ENCODE assay signal across 16 mouse cellular contexts in the genomic region with DNA sequence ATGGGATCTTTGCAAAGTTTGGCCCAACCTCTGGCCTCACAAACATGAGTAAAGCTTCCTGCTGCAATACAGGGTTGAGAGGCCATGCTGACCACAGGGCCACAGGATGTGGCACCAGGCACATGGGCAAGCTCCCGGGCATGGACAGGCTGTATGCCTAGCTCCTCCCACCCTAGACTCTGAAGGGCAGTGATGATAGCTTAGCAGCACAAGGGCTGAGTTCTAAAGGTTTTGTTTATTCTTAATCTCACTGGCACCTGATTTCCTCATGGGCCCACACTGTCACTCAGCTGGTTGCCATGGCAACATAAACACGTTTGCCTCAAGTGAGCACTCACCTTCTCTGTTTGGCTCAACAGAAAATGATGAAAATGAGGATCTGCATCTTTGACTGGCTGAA. TPM values are rescaled to one million over a fixed set of nuclear protein-coding genes. Genes with fewer than 3 reads are reported as not detected.
DNase-seq lines count a peak whose midpoint lies in the region; ATAC-seq and TF ChIP-seq lines count a peak whose summit lies in the region.
"Had no signal": no experiment of that assay in that cellular context is flagged by ENCODE, and none has a peak within 500 bp of the region (broad histone marks: within the 10 kb centered on the region; RNA-seq: fewer than 3 reads in every experiment).

No protein-coding gene starts in this region.

- H3K4me2 ChIP-seq in stomach, postnatal 0 days (replicated peaks; ENCODE audit: low read depth), result no peak overlapping the region
- H3K4me2 ChIP-seq in kidney, embryonic 15.5 days, result no peak overlapping the region
- H3K4me2 ChIP-seq: hindbrain, embryonic 15.5 days; midbrain, embryonic 11.5 days had no signal

- no peaks in the 10 kb centered on the region for H3K27me3 ChIP-seq in stomach, postnatal 0 days (ENCODE audit: control insufficient read depth, insufficient read depth, low read length)
- H3K27me3 ChIP-seq in kidney, embryonic 15.5 days, result no peaks in the 10 kb centered on the region
- H3K27me3 ChIP-seq: hindbrain, embryonic 15.5 days had no signal

- no peak overlapping the region for H3K4me3 ChIP-seq in stomach, postnatal 0 days (ENCODE audit: low read depth, low read length)
- no peak overlapping the region for H3K4me3 ChIP-seq in kidney, embryonic 15.5 days (replicated peaks)
- H3K4me3 ChIP-seq: hindbrain, embryonic 15.5 days had no signal

- no peaks in the 10 kb centered on the region for H3K9me3 ChIP-seq in stomach, postnatal 0 days (ENCODE audit: control insufficient read depth, low read length)
- no peaks in the 10 kb centered on the region for H3K9me3 ChIP-seq in kidney, embryonic 15.5 days (replicated peaks)
- H3K9me3 ChIP-seq: G1E; hindbrain, embryonic 15.5 days had no signal

- no peaks in the 10 kb centered on the region for H3K4me1 ChIP-seq in stomach, postnatal 0 days (replicated peaks; ENCODE audit: control insufficient read depth, insufficient read depth)
- no peaks in the 10 kb centered on the region for H3K4me1 ChIP-seq in kidney, embryonic 15.5 days
- H3K4me1 ChIP-seq: hindbrain, embryonic 15.5 days had no signal

- WGBS in stomach, postnatal 0 days, result 49% methylated on average over 2 of the region's 2 CpGs
- 71% methylated on average over 2 of the region's 2 CpGs for WGBS in kidney, embryonic 15.5 days

- no peak overlapping the region for H3K27ac ChIP-seq in stomach, postnatal 0 days (replicated peaks)
- no peak overlapping the region for H3K27ac ChIP-seq in kidney, embryonic 15.5 days
- H3K27ac ChIP-seq: hindbrain, embryonic 15.5 days had no signal

- peaks cover 58% of the 10 kb centered on the region for H3K36me3 ChIP-seq in stomach, postnatal 0 days (ENCODE audit: control insufficient read depth, insufficient read depth, low read length)
- H3K36me3 ChIP-seq in kidney, embryonic 15.5 days, result peaks cover 99% of the 10 kb centered on the region

- TF ChIP-seq EP300 in stomach, postnatal 0 days (optimal IDR thresholded peaks at IDR 0.05), result no peak

- no peak overlapping the region for H3K9ac ChIP-seq in stomach, postnatal 0 days (ENCODE audit: low read length)
- no peak overlapping the region for H3K9ac ChIP-seq in kidney, embryonic 15.5 days
- H3K9ac ChIP-seq: hindbrain, embryonic 15.5 days had no signal

- no peak for TF ChIP-seq CTCF in stomach, postnatal 0 days (IDR thresholded peaks at IDR 0.05; ENCODE audit: low read depth)

- peak; percentile 68 to 79 for DNase-seq in lung, adult 18-20 months
- no peak for DNase-seq in lung, postnatal 14 days
- peak; percentile 76 for DNase-seq in lung, postnatal 36 days
- peak; percentile 62 for DNase-seq in stomach, postnatal 0 days (ENCODE audit: low spot score)
- no peak for DNase-seq in left cerebral cortex, adult 18-20 months (ENCODE audit: low spot score in 2 of 2)
- DNase-seq in ovary, adult 18-20 months (ENCODE audit: low spot score), result no peak
- DNase-seq: adrenal gland, postnatal 10 days; cerebellum, adult 11-12 months; kidney, postnatal 36 days; left cerebral cortex, postnatal 4 days had no signal

- peak; percentile 36 for ATAC-seq in activated CD4-positive, CD25-positive, alpha-beta regulatory T cell, adult 4 months
- ATAC-seq in stomach, postnatal 0 days (ENCODE audit: low FRiP score, low TSS enrichment), result peak; percentile 94
- ATAC-seq in kidney, embryonic 15.5 days (replicated peaks; ENCODE audit: low FRiP score), result no peak

RNA-seq across cellular contexts. Expression of a gene that starts 16.5 kb away (rescaled TPM):
- 10 to 100 TPM; 18.5 to 23.5 TPM for polyA plus RNA-seq in activated CD4-positive, CD25-positive, alpha-beta regulatory T cell, adult 4 months (2017; shearing (Covaris generic))
- 36.6 and 44.7 TPM in 2 replicates for polyA plus RNA-seq in stomach, postnatal 0 days (2015; fragmentation: Nextera tagmentation; extraction: Ambion mirVana)
- 100 to 1,000 TPM; 198 to 216 TPM for total RNA-seq in left cerebral cortex, adult 18-20 months (2021)
- 93.5 and 101 TPM in 2 replicates for polyA plus RNA-seq in kidney, embryonic 15.5 days (2015; fragmentation: Nextera tagmentation; extraction: Ambion mirVana)

RNA-seq across cellular contexts. Expression of a gene that starts 19.8 kb away (rescaled TPM):
- polyA plus RNA-seq in activated CD4-positive, CD25-positive, alpha-beta regulatory T cell, adult 4 months (2017; shearing (Covaris generic)), result 10 to 100 TPM; 66.1 to 82.5 TPM
- 64.8 and 65.2 TPM in 2 replicates for polyA plus RNA-seq in stomach, postnatal 0 days (2015; fragmentation: Nextera tagmentation; extraction: Ambion mirVana)
- 100 to 1,000 TPM; 139 to 149 TPM for total RNA-seq in left cerebral cortex, adult 18-20 months (2021)
- 162 and 164 TPM in 2 replicates for polyA plus RNA-seq in kidney, embryonic 15.5 days (2015; fragmentation: Nextera tagmentation; extraction: Ambion mirVana)

RNA-seq across cellular contexts. Expression of a gene that starts 20.0 kb away (rescaled TPM):
- polyA plus RNA-seq in activated CD4-positive, CD25-positive, alpha-beta regulatory T cell, adult 4 months (2017; shearing (Covaris generic)), result 10 to 100 TPM; 28.7 to 41.5 TPM
- 9.1 and 9.3 TPM in 2 replicates for polyA plus RNA-seq in stomach, postnatal 0 days (2015; fragmentation: Nextera tagmentation; extraction: Ambion mirVana)
- 10 to 100 TPM; 42.1 to 43.9 TPM for total RNA-seq in left cerebral cortex, adult 18-20 months (2021)
- 18.5 and 19.9 TPM in 2 replicates for polyA plus RNA-seq in kidney, embryonic 15.5 days (2015; fragmentation: Nextera tagmentation; extraction: Ambion mirVana)

RNA-seq across cellular contexts. Expression of a gene that starts 22.8 kb away (rescaled TPM):
- polyA plus RNA-seq in activated CD4-positive, CD25-positive, alpha-beta regulatory T cell, adult 4 months (2017; shearing (Covaris generic)), result not detected
- 112 and 114 TPM in 2 replicates for polyA plus RNA-seq in stomach, postnatal 0 days (2015; fragmentation: Nextera tagmentation; extraction: Ambion mirVana)
- not detected for total RNA-seq in left cerebral cortex, adult 18-20 months (2021)
- 11.2 and 13.7 TPM in 2 replicates for polyA plus RNA-seq in kidney, embryonic 15.5 days (2015; fragmentation: Nextera tagmentation; extraction: Ambion mirVana)
- total RNA-seq: G1E; left cerebral cortex, postnatal 4 days had no signal
- polyA plus RNA-seq: G1E; midbrain, embryonic 11.5 days had no signal

RNA-seq across cellular contexts. Expression of a gene that starts 32.2 kb away (rescaled TPM):
- polyA plus RNA-seq in activated CD4-positive, CD25-positive, alpha-beta regulatory T cell, adult 4 months (2017; shearing (Covaris generic)), result not detected
- not detected in 2 replicates for polyA plus RNA-seq in stomach, postnatal 0 days (2015; fragmentation: Nextera tagmentation; extraction: Ambion mirVana)
- total RNA-seq in left cerebral cortex, adult 18-20 months (2021), result not detected
- not detected in 2 replicates for polyA plus RNA-seq in kidney, embryonic 15.5 days (2015; fragmentation: Nextera tagmentation; extraction: Ambion mirVana)
- total RNA-seq: adrenal gland, postnatal 10 days; left cerebral cortex, postnatal 4 days had no signal
- polyA plus RNA-seq: embryonic facial prominence, embryonic 11.5 days; hindbrain, embryonic 15.5 days; midbrain, embryonic 11.5 days had no signal

Comparison
In these comparisons a context has a peak if more than half of its experiments do, and no peak if none do; other contexts are left out.
1. DNase-seq: peak in lung, adult 18-20 months (2 of 2), lung, postnatal 36 days (single experiment) and stomach, postnatal 0 days (single experiment); none in lung, postnatal 14 days (single experiment), left cerebral cortex, adult 18-20 months (0 of 2) and ovary, adult 18-20 months (single experiment).